Mouse (Mus musculus): Measurements from ENCODE around the gene Rgs8.

Rgs8 gene

DNA sequence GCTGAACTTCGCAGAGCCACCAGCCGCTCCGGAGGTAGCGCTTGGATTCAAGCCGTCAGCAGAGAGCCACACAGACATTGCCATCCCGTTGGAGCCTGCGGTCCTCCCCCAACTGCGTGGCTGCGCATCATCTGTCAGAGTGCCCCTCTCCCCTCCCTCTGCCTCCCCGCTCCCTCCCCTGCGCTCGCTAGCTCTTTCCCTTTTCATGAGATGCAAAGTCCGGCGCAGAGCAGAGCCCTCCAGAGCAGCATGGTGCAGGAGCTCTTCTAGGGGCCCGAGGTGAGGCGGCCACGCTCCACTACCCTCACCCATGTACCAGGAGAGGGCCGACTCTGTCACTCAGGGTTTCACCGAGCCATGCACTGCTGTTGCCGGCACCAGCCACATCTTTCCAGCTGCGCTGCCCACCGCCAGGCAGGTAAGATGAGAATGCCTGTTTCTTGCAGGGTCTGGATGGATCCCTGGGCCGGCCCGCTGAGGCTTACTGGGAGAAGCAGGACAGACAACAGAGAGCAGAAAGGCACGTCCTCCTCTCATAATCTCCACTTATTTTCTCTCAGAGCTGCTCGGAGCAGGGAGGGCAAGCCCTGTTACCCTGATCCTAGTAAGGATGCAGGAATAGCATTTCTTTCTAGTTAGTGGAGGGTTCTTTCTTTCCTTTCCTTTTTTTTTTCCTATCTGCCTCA lies at the start of gene Rgs8:
TSS of gene Rgs8 (plus strand) at position 88 of the 686 bp plus-strand sequence.
- no peak for DNase-seq (ENCODE audit: low read depth)

DNA sequence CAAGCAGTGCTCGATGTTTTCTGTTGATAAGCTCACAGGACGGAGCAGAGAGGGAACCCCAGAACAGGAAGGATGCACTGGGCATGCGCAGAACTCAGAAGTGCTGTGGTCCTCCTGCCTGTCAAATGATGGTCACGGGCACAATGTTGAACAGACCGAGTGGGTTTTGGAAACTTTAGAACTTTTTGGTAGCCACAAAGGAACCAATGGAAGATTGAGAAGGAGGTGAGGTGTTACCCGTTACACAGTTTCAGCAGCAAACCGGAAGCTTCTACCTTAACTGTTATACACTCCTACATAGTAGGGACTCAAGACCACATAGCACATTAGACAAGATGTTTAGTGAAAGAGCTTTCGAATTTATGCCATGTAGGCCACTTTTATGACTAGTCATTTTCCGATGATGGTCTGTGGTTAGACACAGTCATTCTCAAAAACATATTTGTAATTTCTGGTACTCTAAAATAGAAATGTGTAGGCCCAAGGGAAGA lies 35.4 kb upstream of the Rgs8 start:
- no peak for DNase-seq (ENCODE audit: low read depth)

DNA sequence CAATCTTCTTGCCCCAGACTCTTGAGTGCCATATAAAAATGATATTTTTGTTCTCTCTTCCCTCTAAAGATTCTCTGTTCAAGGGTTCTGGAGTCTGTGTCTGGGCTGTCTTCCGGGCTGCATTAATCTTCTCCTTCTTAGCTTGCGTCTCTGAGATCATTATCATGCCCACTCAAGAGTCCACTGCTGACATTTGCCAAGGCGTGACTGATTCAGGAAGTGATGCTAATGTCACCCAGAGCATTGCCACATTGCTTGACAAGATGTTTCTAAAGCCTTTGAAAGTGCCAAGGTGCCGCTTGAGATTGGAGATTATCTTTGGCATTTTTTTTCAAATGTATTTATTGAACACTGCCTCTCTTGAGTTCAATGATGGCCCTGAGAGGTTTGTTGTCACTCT lies 29.8 kb upstream of the Rgs8 start:
- DNase-seq (ENCODE audit: low read depth) = no peak

GRCm38 (mm10) chr1:153632686-153633085 lies 20.1 kb upstream of the Rgs8 start:
- DNase-seq (ENCODE audit: low read depth) = no peak

DNA sequence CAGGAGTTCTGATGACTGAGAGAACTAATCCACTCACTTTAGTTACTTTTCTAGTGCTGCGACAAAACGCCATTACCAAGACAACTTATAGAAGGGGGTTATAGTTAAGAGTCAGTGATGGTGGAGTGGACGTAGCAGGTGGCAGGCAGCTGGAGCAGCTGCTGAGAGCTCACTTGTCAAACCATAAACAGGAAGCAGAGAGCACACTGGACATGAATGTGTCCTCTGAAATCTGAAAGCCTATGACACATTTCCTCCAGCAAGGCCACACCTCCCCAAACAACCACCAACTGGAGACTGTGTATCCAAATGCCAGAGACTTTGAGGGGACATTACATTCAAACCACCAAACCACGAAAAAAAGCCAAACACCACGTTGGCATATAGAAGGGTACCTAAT lies 17.8 kb upstream of the Rgs8 start:
- DNase-seq (ENCODE audit: low read depth) = no peak

DNA sequence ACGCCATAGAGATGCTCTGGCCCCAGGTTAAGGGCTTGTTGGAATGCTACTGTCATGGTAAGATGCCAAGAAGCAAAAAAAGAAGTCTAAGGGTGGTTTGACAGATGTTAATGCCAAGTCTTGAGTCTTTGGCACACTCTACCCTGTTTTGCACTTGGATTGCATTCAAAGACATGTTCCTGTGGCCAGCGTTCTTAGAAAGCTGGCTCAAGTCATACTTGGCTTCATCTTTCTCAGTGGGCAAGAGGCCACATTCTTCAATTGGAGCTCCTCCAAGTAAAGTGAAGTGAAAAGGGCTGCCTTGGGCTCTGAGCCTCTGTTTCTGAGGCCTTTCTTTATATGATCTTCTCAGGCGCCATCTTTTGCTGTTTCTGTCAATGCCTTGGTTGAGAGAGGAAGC lies 17.3 kb upstream of the Rgs8 start:
- DNase-seq (ENCODE audit: low read depth) = peak; percentile 99

DNA sequence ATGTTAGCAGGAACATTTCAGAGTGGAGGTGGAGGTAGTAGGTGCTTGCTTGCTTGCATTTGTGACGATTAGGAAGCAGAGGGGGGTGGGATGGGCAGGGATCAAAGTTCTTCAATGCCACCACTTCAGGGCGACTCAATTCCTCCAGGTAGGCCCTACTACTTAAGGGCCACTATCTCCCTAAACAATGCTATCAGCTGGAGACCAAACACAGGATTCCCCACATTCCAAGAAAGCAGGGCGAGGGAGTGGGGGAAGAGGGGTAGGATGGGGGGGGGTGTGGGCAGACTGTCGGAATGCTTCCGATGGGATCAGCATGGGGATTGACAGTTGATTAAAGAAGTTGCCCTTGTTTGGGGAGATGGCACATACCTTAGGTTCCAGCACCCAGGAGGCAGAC lies 16.0 kb upstream of the Rgs8 start:
- DNase-seq (ENCODE audit: low read depth) = no peak

DNA sequence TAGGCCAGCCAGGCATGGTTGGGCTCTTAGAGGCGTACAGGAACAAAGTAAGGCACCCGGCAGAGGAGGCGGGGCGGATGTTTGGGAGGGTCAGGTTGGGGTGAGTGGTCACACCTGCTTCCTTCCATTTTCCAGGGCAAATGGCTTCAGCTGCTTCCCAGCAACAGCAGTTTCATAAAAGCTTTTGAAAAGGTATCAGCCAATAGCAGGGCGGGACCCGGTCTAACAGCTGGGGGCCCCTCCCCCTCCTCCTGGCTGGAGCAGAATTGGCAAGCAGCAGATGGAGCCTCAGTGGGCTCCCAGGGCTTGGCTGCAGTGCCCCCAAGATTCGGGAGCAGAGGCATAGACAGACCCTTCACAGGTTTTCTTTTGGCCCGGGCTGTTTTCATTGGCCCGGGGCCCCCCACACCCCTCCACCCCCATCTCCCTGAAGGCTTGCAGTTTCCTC lies 11.3 kb upstream of the Rgs8 start:
- peak; percentile 61 for DNase-seq (ENCODE audit: low read depth)

- peak; percentile 75 for DNase-seq (ENCODE audit: low read depth)
These were observed 10.8 kb upstream of the Rgs8 start for GRCm38 (mm10) chr1:153641940-153642501.

DNA sequence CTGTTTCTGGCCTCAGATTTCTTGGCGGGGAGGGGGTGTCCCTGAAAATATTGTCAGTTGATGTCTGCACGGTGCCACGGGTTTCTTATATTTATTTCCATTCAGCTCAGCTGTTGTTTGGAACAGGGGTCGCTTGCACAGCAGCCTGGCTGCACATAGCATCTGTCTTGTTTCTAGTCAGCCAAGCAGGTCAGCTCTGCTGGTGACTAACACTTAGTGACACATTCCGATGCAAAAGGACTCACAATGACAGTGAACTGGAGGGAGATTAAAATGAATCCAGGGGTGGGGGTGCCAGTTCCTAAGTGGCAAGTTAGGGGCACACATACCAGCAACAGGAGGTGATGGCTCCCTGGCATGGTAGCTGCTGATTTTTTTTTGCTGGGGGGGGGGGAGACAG lies 849 bp downstream of the Rgs8 start:
- DNase-seq (ENCODE audit: low read depth) = no peak

- DNase-seq (ENCODE audit: low read depth) = no peak
These were observed 6.8 kb downstream of the Rgs8 start for GRCm38 (mm10) chr1:153659666-153660065.

DNA sequence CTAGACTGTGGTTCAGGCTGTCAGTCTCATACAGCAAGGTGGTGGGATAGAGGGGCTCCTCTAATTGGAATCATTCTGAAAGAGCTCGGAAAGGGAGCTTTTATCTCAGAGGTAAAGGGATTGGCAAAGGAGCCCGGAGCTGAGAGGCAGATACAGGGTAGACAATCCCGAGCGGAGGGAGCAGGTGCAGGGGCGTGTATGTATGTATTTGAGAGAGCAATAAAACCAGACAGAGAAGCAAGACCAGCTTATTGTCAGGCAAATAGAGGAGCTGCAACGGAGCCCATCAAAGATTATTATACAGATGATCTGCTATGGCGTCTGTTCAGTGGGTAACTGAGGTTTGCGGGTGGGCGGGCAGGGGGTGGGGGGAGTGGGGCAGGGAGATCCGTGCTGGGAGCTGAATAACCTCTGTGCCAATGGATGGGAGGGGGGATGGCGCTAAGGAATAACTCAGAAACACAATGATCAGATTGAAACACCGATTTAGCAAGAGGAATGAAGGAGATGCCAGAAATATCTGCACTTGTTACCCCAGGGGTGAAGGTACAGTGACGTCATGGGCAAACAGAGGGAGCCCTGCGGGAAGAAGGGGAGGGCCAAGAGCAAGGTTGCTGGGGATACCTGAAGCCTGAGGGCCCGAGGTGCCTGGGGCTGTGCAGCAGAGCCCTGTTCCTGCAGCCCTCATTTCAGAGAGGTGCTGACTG lies 8.3 kb downstream of the Rgs8 start:
- no peak for DNase-seq (ENCODE audit: low read depth)

DNA sequence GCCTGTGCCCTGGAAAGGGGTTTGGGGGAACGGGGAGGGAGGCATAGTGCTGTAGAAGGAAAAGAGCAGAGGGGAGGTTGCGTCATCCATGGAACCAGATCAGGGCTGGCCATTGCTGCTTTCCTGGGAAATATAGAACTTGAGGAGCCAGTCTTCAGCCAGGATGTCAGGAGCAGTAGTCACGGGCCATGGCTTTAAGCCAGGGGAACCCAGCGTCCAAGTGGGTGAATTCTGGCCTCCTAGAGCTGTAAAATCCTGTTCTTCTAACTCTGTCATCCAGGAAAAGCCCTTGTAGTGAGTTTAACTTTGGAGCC lies 8.8 kb downstream of the Rgs8 start:
- DNase-seq (ENCODE audit: low read depth) = peak; percentile 33

DNA sequence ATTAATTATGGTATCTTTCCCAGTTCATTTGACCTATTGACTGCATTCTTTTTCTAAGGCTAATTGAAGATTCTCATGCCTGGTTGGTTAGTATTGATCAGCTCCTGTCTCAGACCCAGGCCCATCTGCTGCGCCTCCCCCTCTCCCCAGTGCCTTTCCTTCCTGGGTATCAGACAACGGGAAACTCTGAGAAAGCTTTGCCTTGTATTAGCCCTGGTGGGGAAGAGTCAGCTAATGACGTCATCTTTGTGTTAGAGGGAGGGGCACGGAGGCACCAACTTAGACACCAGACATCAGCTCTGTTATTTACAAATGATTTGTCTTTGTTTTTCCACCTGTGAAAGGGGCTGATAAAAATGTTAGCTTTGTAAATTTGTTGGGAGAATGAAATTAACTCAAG lies 9.5 kb downstream of the Rgs8 start:
- no peak for DNase-seq (ENCODE audit: low read depth)

DNA sequence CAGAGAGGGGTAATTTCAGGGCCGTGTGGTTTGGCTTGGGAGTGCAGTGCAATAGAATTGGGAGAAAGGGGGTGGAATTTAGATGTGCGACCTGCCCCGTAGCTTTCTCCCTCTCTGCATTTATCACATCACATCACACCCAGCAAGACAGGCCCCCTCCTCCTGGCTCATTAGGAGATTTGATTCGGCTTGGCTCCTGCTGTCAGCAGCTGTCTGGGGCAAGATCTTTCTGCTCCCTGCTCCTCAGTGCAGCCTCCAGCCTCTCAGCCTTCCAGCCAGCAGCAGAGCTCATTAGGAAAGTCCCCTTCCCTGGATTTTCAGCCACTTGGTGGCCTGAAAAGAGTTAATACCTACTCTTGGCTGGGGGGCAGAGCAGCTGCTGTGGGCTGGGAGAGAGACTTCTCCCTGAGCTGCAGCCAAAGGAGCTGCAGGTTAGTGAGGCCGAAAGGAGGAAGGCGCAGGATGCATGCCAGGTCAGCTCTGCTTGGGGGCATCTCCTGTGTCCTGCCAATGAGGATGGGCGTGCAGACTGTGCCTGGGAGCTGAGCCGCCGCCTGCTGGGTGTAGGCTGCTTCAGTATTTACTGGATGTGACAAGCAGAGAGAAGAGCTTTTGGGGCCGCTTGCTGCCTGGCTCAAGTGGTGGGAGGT lies 12.4 kb downstream of the Rgs8 start:
- DNase-seq (ENCODE audit: low read depth) = no peak

DNA sequence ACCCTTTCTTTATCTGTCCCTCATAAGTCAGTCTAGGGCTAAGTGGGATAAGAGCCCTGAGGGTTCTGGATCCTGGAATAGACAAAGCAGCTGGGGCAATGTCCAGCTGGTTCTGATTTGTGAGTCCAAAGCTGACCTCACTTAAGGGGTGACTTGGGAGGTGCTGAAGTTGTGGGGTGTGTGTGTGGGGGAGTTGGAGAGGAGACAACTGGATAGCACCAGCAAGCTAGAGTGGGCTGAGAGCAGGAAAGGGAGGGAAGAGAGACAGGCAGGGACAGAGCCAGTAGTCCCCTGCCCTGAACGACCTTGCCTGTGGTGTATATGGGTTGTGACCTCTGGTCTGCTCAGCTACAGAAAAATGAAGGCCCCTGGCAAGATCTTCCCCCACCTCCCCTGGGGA lies 13.4 kb downstream of the Rgs8 start:
- peak; percentile 58 for DNase-seq (ENCODE audit: low read depth)

DNA sequence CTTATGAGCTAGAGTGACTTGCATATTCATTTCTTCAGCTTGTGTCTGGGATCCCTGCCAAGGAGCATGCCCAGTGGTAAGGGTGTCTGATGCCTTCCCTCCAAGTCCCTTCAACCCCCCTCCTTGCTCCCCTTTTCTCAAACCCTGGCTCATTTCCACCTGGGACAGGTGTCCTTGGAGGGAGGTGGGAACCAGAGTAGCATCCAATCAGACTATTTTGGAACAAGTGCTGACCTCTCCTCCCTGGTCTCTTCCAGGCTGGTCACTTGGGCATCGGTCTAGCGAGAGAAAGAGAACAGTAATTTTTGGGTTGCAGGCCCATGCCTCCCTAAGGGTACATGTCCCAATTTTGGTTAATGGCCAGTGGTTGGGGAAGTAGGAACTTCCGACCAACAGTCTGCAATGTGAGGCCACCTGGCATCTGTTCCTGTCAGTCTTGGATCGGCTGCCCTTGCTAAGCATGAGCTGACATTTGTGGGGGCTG lies 14.5 kb downstream of the Rgs8 start:
- no peak for DNase-seq (ENCODE audit: low read depth)

GRCm38 (mm10) chr1:153667781-153668180 lies 15.0 kb downstream of the Rgs8 start:
- no peak for DNase-seq (ENCODE audit: low read depth)

DNA sequence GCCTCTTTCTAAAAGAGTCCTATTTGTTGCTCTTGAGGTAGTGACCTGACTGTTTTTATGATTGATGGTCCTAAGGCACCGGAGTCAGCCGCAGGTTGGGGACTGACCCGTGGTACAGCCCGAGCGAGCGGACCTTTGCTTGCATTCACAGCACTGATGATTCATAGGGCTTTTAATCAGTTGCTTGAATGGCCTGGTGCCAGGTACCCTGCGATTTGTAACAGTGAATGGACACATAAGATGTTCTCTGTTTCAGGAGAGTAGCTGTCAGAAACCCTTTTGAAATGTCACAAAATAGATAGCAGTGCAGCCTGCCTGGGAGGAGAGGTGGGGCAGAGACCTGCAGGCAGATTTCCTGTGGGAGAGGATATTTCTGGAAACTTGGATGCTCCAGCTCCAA lies 16.3 kb downstream of the Rgs8 start:
- DNase-seq (ENCODE audit: low read depth) = peak; percentile 66

GRCm38 (mm10) chr1:153669728-153670127 lies 16.9 kb downstream of the Rgs8 start:
- no peak for DNase-seq (ENCODE audit: low read depth)

DNA sequence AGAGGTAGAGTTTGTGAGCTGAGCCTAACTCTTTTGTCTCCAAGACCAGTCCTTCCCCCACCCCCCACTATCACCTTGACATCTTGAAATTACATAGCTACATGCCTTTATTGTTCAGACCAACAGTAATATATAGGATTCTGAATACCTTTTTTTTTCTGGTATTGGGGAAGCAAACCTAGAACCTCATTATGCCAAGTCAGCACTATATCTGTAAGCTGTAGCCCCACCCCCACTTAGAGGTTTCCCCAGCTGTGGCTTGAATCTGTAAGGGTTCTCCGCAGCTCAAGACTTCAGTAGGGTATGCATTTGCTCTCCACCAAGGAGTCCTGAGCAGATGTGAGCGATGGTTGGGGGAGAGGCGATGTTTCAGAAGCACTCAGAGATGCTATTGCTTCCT lies 18.5 kb downstream of the Rgs8 start:
- no peak for DNase-seq (ENCODE audit: low read depth)

DNA sequence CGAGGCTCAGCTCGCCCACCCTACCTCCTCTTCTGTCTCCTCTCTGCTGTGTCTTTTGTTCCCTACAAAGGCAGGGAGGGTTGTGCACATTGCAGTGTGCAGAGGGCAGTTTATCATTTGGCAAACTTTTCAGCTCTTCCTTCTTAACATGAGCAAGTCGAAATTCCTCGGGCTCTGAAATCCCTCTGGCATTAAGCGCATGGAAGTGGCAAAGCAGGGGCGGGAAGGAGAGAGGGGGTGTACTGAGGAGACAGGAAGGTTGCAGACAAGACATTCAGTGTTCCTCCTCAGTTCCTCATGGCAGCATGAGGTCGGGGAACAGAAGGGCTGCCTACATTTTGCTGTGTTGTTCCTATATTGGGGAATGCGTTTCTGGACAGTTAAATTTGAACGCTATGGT lies 19.9 kb downstream of the Rgs8 start:
- no peak for DNase-seq (ENCODE audit: low read depth)

DNA sequence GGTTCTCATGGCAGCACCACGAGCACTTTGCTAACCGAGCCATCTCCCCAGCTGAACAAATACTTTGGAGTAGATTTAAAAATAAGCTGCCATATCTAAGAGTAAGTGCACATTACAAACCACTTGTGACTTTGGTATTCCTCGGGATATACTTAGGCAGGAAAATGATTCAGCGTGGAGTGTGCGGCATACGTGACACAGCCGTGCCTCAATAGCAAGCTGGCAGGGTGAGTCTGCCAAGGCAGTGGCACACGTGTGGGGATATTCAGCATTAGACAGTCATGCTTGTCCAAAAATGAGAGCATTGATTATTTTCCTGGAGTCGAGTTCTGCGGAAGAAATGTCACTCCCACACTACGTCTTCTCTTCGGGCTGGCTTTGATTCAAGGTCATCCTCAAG lies 21.1 kb downstream of the Rgs8 start:
- DNase-seq (ENCODE audit: low read depth) = no peak
